Comparison of ENCODE assay signal across 21 mouse cellular contexts in genomic region chr10:84036131-84036877, GRCm38 (mm10).
DNase-seq lines count a peak whose midpoint lies in the region; ATAC-seq and TF ChIP-seq lines count a peak whose summit lies in the region.
"Had no signal": no experiment of that assay in that cellular context is flagged by ENCODE, and none has a peak within 500 bp of the region (broad histone marks: within the 10 kb centered on the region; RNA-seq: fewer than 3 reads in every experiment).

No protein-coding gene starts in this region.

- H3K4me1 ChIP-seq in forebrain, embryonic 10.5 days: peaks cover 7% of the 10 kb centered on the region
- peaks cover 7% of the 10 kb centered on the region for H3K4me1 ChIP-seq in forebrain, embryonic 12.5 days
- H3K4me1 ChIP-seq in kidney, postnatal 0 days (replicated peaks; ENCODE audit: insufficient read depth, low read length): no peaks in the 10 kb centered on the region; the same call in 1 of the 2 replicates
- H3K4me1 ChIP-seq in CH12.LX (ENCODE audit: control insufficient read depth in 1 of 2, insufficient read depth in 2 of 2): peaks cover 17 to 28% of the 10 kb centered on the region in 2 experiments
- H3K4me1 ChIP-seq in embryonic facial prominence, embryonic 13.5 days: peaks cover 12% of the 10 kb centered on the region
- H3K4me1 ChIP-seq in forebrain, embryonic 11.5 days (replicated peaks; ENCODE audit: control insufficient read depth, insufficient read depth, low read length): no peaks in the 10 kb centered on the region
- H3K4me1 ChIP-seq: liver, embryonic 12.5 days; midbrain, embryonic 12.5 days had no signal

- ATAC-seq in forebrain, embryonic 12.5 days (ENCODE audit: low FRiP score): no peak
- ATAC-seq in kidney, postnatal 0 days (replicated peaks; ENCODE audit: low FRiP score, low read depth): no peak
- ATAC-seq in embryonic facial prominence, embryonic 13.5 days (ENCODE audit: insufficient number of reproducible peaks, insufficient read depth, low FRiP score, low TSS enrichment, low read depth): no peak
- ATAC-seq in forebrain, embryonic 11.5 days (replicated peaks; ENCODE audit: low FRiP score): no peak
- ATAC-seq: liver, embryonic 12.5 days had no signal

- in situ Hi-C loops in CH12.LX (cut with MboI; ENCODE audit: low pct_ligation_motif_present, low pct_unique_long_range_greater_than_20kb, low sequenced_read_pairs): no loop called here

- H3K4me3 ChIP-seq in forebrain, embryonic 10.5 days: no peak overlapping the region
- no peak overlapping the region for H3K4me3 ChIP-seq in forebrain, embryonic 12.5 days (replicated peaks)
- H3K4me3 ChIP-seq in kidney, postnatal 0 days (replicated peaks; ENCODE audit: low read depth, low read length): no peak overlapping the region
- H3K4me3 ChIP-seq in CH12.LX (replicated peaks in 1 of 3; ENCODE audit: low read depth in 2 of 3, low read length in 2 of 3, poor library complexity in 1 of 3): no peak overlapping the region
- no peak overlapping the region for H3K4me3 ChIP-seq in embryonic facial prominence, embryonic 13.5 days
- no peak overlapping the region for H3K4me3 ChIP-seq in forebrain, embryonic 11.5 days (ENCODE audit: low read depth, low read length)
- H3K4me3 ChIP-seq: heart, embryonic 10.5 days; hindbrain, embryonic 13.5 days; limb, embryonic 12.5 days; liver, embryonic 12.5 days; lung, embryonic 15.5 days; midbrain, embryonic 12.5 days; neural tube, embryonic 13.5 days had no signal

- no peak overlapping the region for H3K9ac ChIP-seq in forebrain, embryonic 12.5 days
- no peak overlapping the region for H3K9ac ChIP-seq in kidney, postnatal 0 days (ENCODE audit: low read depth, low read length)
- no peak overlapping the region for H3K9ac ChIP-seq in CH12.LX (ENCODE audit: insufficient read depth, low read depth)
- H3K9ac ChIP-seq in embryonic facial prominence, embryonic 13.5 days: no peak overlapping the region
- no peak overlapping the region for H3K9ac ChIP-seq in forebrain, embryonic 11.5 days (ENCODE audit: low read length)
- H3K9ac ChIP-seq: hindbrain, embryonic 13.5 days; limb, embryonic 12.5 days; liver, embryonic 12.5 days; lung, embryonic 15.5 days; midbrain, embryonic 12.5 days; neural tube, embryonic 13.5 days had no signal

- no peaks in the 10 kb centered on the region for H3K79me2 ChIP-seq in CH12.LX (replicated peaks; ENCODE audit: control insufficient read depth, extremely low read depth, insufficient read depth, poor library complexity, severe bottlenecking)

- TF ChIP-seq RAD21 in CH12.LX (IDR thresholded peaks at IDR 0.05; ENCODE audit: low read depth, low read length): no peak

- no peak for TF ChIP-seq POLR2A in CH12.LX (IDR thresholded peaks at IDR 0.05; ENCODE audit: low read depth, low read length)

- H3K36me3 ChIP-seq in forebrain, embryonic 10.5 days (replicated peaks): no peaks in the 10 kb centered on the region
- H3K36me3 ChIP-seq in forebrain, embryonic 12.5 days (replicated peaks): no peaks in the 10 kb centered on the region
- no peaks in the 10 kb centered on the region for H3K36me3 ChIP-seq in kidney, postnatal 0 days (ENCODE audit: insufficient read depth, low read length)
- H3K36me3 ChIP-seq in CH12.LX (replicated peaks in 1 of 2; ENCODE audit: control insufficient read depth in 1 of 2, insufficient read depth in 1 of 2, low read length in 1 of 2): no peaks in the 10 kb centered on the region
- no peaks in the 10 kb centered on the region for H3K36me3 ChIP-seq in embryonic facial prominence, embryonic 13.5 days
- H3K36me3 ChIP-seq in forebrain, embryonic 11.5 days (ENCODE audit: control insufficient read depth, insufficient read depth, low read length): no peaks in the 10 kb centered on the region
- H3K36me3 ChIP-seq: heart, embryonic 10.5 days; hindbrain, embryonic 13.5 days; limb, embryonic 12.5 days; liver, embryonic 12.5 days; lung, embryonic 15.5 days; midbrain, embryonic 12.5 days; neural tube, embryonic 13.5 days had no signal

- peak; percentile 86 for TF ChIP-seq EP300 in CH12.LX (IDR thresholded peaks at IDR 0.05; ENCODE audit: low read length)

- DNase-seq in forebrain, embryonic 10.5 days (ENCODE audit: extremely low spot score, low spot score): no peak
- DNase-seq in kidney, postnatal 0 days (ENCODE audit: low spot score): peak; percentile 39
- no peak for DNase-seq in kidney, postnatal 4 days
- DNase-seq in CH12.LX (ENCODE audit: extremely low read depth): peak; percentile 44
- DNase-seq in T-cell, adult 2 months (ENCODE audit: low spot score): no peak
- DNase-seq in forebrain, embryonic 11.5 days (ENCODE audit: low spot score): no peak
- DNase-seq: adrenal gland, adult 2 months; cerebellum, adult 8-10 months; gastrocnemius, postnatal 14 days; heart, postnatal 10 days; right cerebral cortex, adult 18-20 months had no signal

- TF ChIP-seq CTCF in kidney, postnatal 0 days (IDR thresholded peaks at IDR 0.05; ENCODE audit: low read depth): no peak
- TF ChIP-seq CTCF in CH12.LX (conservative IDR thresholded peaks at IDR 0.05 in 1 of 2, IDR thresholded peaks at IDR 0.05 in 1 of 2; ENCODE audit: low read depth in 2 of 2, low read length in 2 of 2): no peak

- H3K9me3 ChIP-seq in forebrain, embryonic 10.5 days: no peaks in the 10 kb centered on the region
- H3K9me3 ChIP-seq in forebrain, embryonic 12.5 days: no peaks in the 10 kb centered on the region
- H3K9me3 ChIP-seq in kidney, postnatal 0 days (replicated peaks; ENCODE audit: low read length): no peaks in the 10 kb centered on the region
- H3K9me3 ChIP-seq in CH12.LX (replicated peaks; ENCODE audit: low read length): peaks cover 3% of the 10 kb centered on the region
- H3K9me3 ChIP-seq in embryonic facial prominence, embryonic 13.5 days: no peaks in the 10 kb centered on the region
- H3K9me3 ChIP-seq in forebrain, embryonic 11.5 days (ENCODE audit: control insufficient read depth, low read length): no peaks in the 10 kb centered on the region
- H3K9me3 ChIP-seq: heart, embryonic 10.5 days; hindbrain, embryonic 13.5 days; limb, embryonic 12.5 days; liver, embryonic 12.5 days; lung, embryonic 15.5 days; midbrain, embryonic 12.5 days; neural tube, embryonic 13.5 days had no signal

- H3K4me2 ChIP-seq in forebrain, embryonic 12.5 days: no peak overlapping the region
- H3K4me2 ChIP-seq in kidney, postnatal 0 days (ENCODE audit: low read length): no peak overlapping the region
- H3K4me2 ChIP-seq in CH12.LX (ENCODE audit: insufficient read depth, low read depth, poor library complexity, severe bottlenecking): peak overlapping the region; percentile 84
- H3K4me2 ChIP-seq in embryonic facial prominence, embryonic 13.5 days: 0 out of 2 replicates have a peak overlapping the region, but pooled peaks have one; percentile 9
- H3K4me2 ChIP-seq in forebrain, embryonic 11.5 days (ENCODE audit: low read depth, low read length, severe bottlenecking): no peak overlapping the region
- H3K4me2 ChIP-seq: hindbrain, embryonic 13.5 days; limb, embryonic 12.5 days; liver, embryonic 12.5 days; lung, embryonic 15.5 days; midbrain, embryonic 12.5 days; neural tube, embryonic 13.5 days had no signal

- H3K27ac ChIP-seq in forebrain, embryonic 10.5 days: peak overlapping the region; percentile 51; the same call in 1 of the 2 replicates
- no peak overlapping the region for H3K27ac ChIP-seq in forebrain, embryonic 12.5 days
- no peak overlapping the region for H3K27ac ChIP-seq in kidney, postnatal 0 days
- H3K27ac ChIP-seq in CH12.LX (ENCODE audit: insufficient read depth, low read depth): no peak overlapping the region
- H3K27ac ChIP-seq in embryonic facial prominence, embryonic 13.5 days: peak overlapping the region; percentile 22; the same call in 1 of the 2 replicates
- H3K27ac ChIP-seq in forebrain, embryonic 11.5 days (ENCODE audit: low read depth, low read length): no peak overlapping the region
- H3K27ac ChIP-seq: heart, embryonic 10.5 days; hindbrain, embryonic 13.5 days; limb, embryonic 12.5 days; liver, embryonic 12.5 days; lung, embryonic 15.5 days; midbrain, embryonic 12.5 days; neural tube, embryonic 13.5 days; stomach, postnatal 0 days had no signal

- 83% methylated on average over 11 of the region's 11 CpGs for WGBS in forebrain, embryonic 10.5 days
- WGBS in forebrain, embryonic 12.5 days: 62% methylated on average over 11 of the region's 11 CpGs
- 40% methylated on average over 11 of the region's 11 CpGs for WGBS in kidney, postnatal 0 days
- 35% methylated on average over 11 of the region's 11 CpGs for WGBS in embryonic facial prominence, embryonic 13.5 days
- 69% methylated on average over 11 of the region's 11 CpGs for WGBS in forebrain, embryonic 11.5 days

- dilution Hi-C loops in CH12.LX (cut with MboI; ENCODE audit: extremely low pct_ligation_motif_present, extremely low pct_unique_long_range_greater_than_20kb, low sequenced_read_pairs): no loop called here

- H3K27me3 ChIP-seq in forebrain, embryonic 10.5 days (ENCODE audit: poor library complexity, severe bottlenecking): no peaks in the 10 kb centered on the region
- H3K27me3 ChIP-seq in forebrain, embryonic 12.5 days: no peaks in the 10 kb centered on the region
- H3K27me3 ChIP-seq in kidney, postnatal 0 days (ENCODE audit: insufficient read depth, low read length): no peaks in the 10 kb centered on the region
- no peaks in the 10 kb centered on the region for H3K27me3 ChIP-seq in CH12.LX (replicated peaks)
- H3K27me3 ChIP-seq in embryonic facial prominence, embryonic 13.5 days: no peaks in the 10 kb centered on the region
- H3K27me3 ChIP-seq in forebrain, embryonic 11.5 days (ENCODE audit: control insufficient read depth, insufficient read depth, low read length): no peaks in the 10 kb centered on the region
- H3K27me3 ChIP-seq: hindbrain, embryonic 13.5 days; limb, embryonic 12.5 days; liver, embryonic 12.5 days; lung, embryonic 15.5 days; midbrain, embryonic 12.5 days; neural tube, embryonic 13.5 days had no signal

TF ChIP-seq in CH12.LX, 34 proteins besides CTCF, POLR2A, EP300 and RAD21 (continues in another document):
- TF ChIP-seq MAFK (IDR thresholded peaks at IDR 0.05; ENCODE audit: insufficient replicate concordance, low read length) (no peak), CHD1 (IDR thresholded peaks at IDR 0.05; ENCODE audit: low read depth, low read length) (no peak), MAZ (IDR thresholded peaks at IDR 0.05; ENCODE audit: low read depth, low read length) (no peak), MAX (IDR thresholded peaks at IDR 0.05; ENCODE audit: low read length) (no peak), USF1 (IDR thresholded peaks at IDR 0.05; ENCODE audit: low read depth, low read length) (no peak), ZC3H11A (IDR thresholded peaks at IDR 0.05; ENCODE audit: low read depth, low read length) (no peak), ELF1 (IDR thresholded peaks at IDR 0.05; ENCODE audit: low read depth, low read length) (no peak), TCF12 (IDR thresholded peaks at IDR 0.05; ENCODE audit: low read depth, low read length) (0 out of 2 replicates have a peak, but pooled peaks have one; percentile 27), HCFC1 (IDR thresholded peaks at IDR 0.05; ENCODE audit: low read depth, low read length) (no peak), MYC (IDR thresholded peaks at IDR 0.05; ENCODE audit: low read depth, low read length) (peak; percentile 44; the same call in 1 of the 2 replicates), MEF2A (IDR thresholded peaks at IDR 0.05; ENCODE audit: borderline replicate concordance, low read depth, low read length) (peak; percentile 44; the same call in 1 of the 2 replicates), SIN3A (IDR thresholded peaks at IDR 0.05; ENCODE audit: low read length) (no peak)

Comparison
In these comparisons a context has a peak if more than half of its experiments do, and no peak if none do; other contexts are left out.
1. DNase-seq: peak in kidney, postnatal 0 days (single experiment) and CH12.LX (single experiment); none in forebrain, embryonic 10.5 days (single experiment), kidney, postnatal 4 days (0 of 2), T-cell, adult 2 months (single experiment) and forebrain, embryonic 11.5 days (single experiment).
2. H3K27ac ChIP-seq: peak in forebrain, embryonic 10.5 days (single experiment) and embryonic facial prominence, embryonic 13.5 days (single experiment); none in forebrain, embryonic 12.5 days (single experiment), kidney, postnatal 0 days (single experiment), CH12.LX (single experiment) and forebrain, embryonic 11.5 days (single experiment).
3. H3K4me2 ChIP-seq: peak in CH12.LX (single experiment) and embryonic facial prominence, embryonic 13.5 days (single experiment); none in forebrain, embryonic 12.5 days (single experiment), kidney, postnatal 0 days (single experiment) and forebrain, embryonic 11.5 days (single experiment).